Mouse (Mus musculus) C2C12 (cell line): ENCODE data around the gene Map3k6. TPM values are rescaled to one million over a fixed set of nuclear protein-coding genes. Genes with fewer than 3 reads are reported as not detected.

Experiments
- H3K27me3 ChIP-seq: one replicate; pipeline ENCODE4 v1.6.1; 2011; ENCODE audit not compliant: control insufficient read depth, insufficient read depth, insufficient read length
- H3K36me3 ChIP-seq: one replicate; pipeline ENCODE4 v1.6.1; 2011; ENCODE audit not compliant: control insufficient read depth, insufficient read depth
- H3K4me3 ChIP-seq: one replicate; pipeline ENCODE4 v1.5.1; 2011; ENCODE audit warnings: mild to moderate bottlenecking, control low read depth; ENCODE audit not compliant: poor library complexity, insufficient read depth, severe bottlenecking
- H3K79me2 ChIP-seq: one replicate; pipeline ENCODE4 v1.6.1; 2011; ENCODE audit not compliant: control insufficient read depth, insufficient read depth
- H3K79me3 ChIP-seq: one replicate; pipeline ENCODE4 v1.6.1; 2011; ENCODE audit warnings: low read depth, control low read depth
- H3ac ChIP-seq: one replicate; pipeline ENCODE3; 2011; ENCODE audit warnings: low read depth; ENCODE audit not compliant: control insufficient read depth, insufficient read length
- CEBPB ChIP-seq: IDR thresholded peaks from one replicate; pipeline ENCODE4 v1.6.1; 2011; ENCODE audit warnings: low read depth, mild to moderate bottlenecking, control low read depth, moderate library complexity
- CTCF ChIP-seq: IDR thresholded peaks from one replicate; pipeline ENCODE4 v1.5.1; 2011; ENCODE audit not compliant: control insufficient read depth, insufficient read depth, insufficient read length
- FOSL1 ChIP-seq: IDR thresholded peaks from one replicate; pipeline ENCODE4 v1.8.0; 2011; ENCODE audit warnings: mild to moderate bottlenecking, low read length; ENCODE audit not compliant: poor library complexity, insufficient read depth, severe bottlenecking
- MAX ChIP-seq: IDR thresholded peaks from one replicate; pipeline ENCODE4 v1.6.1; 2011; ENCODE audit warnings: mild to moderate bottlenecking, control low read depth
- MYOD1 ChIP-seq: IDR thresholded peaks from one replicate; pipeline ENCODE4 v1.6.1; 2011; ENCODE audit warnings: low read depth; ENCODE audit not compliant: control insufficient read depth, insufficient read length
- MYOG ChIP-seq: IDR thresholded peaks from one replicate; pipeline ENCODE4 v1.6.1; 2011; ENCODE audit not compliant: control insufficient read depth, insufficient read length; ENCODE audit errors: extremely low read depth
- USF1 ChIP-seq: IDR thresholded peaks from one replicate; pipeline ENCODE4 v1.6.1; 2011; ENCODE audit warnings: low read depth, mild to moderate bottlenecking, control low read depth, moderate library complexity
- long read RNA-seq, 2 experiments: library from polyadenylated mRNA; unstranded; transcript quantifications; one replicate each; pipeline ENCODE4 v2.0.0; 2019 to 2020
- polyA plus RNA-seq: library from polyadenylated mRNA; unstranded; fragments of >200 nt; fragmentation: generic; extraction: Trizol; gene quantifications from one replicate; pipeline ENCODE4 v1.2.1, GENCODE M21; 2012; ENCODE audit warnings: missing spikeins

The Map3k6 gene
- polyA plus RNA-seq, result 7.3 TPM
- long read RNA-seq, experiment 1, partial matches to known transcripts, result 3 of 4 reads
- long read RNA-seq, experiment 1, other reads (novel, unspliced or antisense), result 0 of 4 reads
- long read RNA-seq, experiment 2, full-length matches to known transcripts, result 22 of 26 reads
- long read RNA-seq, experiment 2, partial matches to known transcripts, result 2 of 26 reads
- long read RNA-seq, experiment 2, other reads (novel, unspliced or antisense), result 2 of 26 reads

DNA sequence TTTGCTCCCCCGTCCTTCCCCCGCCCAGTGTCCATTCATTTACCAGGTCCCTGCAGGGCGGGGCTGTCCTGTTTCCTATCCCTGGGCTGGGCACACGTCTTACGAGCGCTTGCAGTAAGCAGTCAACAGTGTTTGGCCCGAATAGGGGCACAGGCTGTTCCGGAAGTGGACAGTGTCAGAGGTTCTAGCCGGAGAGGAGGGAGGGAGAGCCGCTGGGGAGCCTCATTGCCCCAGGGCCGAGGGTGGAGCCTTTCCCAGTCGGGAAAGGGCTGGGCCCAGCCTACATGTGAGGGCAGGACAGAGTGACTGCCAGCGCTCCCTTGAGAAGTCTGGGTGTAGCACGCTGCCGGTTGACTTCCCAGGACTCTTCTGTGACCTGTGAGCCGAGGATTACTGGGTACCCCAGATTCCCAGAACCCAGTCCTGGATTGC is at the start of gene Map3k6:
Gene Map3k6, plus strand, starts transcription at position 329 of the 432 bp plus-strand sequence.
- no peaks in the 10 kb centered on the region for H3K27me3 ChIP-seq
- H3ac ChIP-seq, result peak within 1 kb of the TSS; percentile 75
- TF ChIP-seq CTCF, result no peak
- TF ChIP-seq MYOD1, result no peak
- no peak for TF ChIP-seq FOSL1
- no peak for TF ChIP-seq CEBPB
- no peak for TF ChIP-seq USF1
- no peak for TF ChIP-seq MAX
- no peak for TF ChIP-seq MYOG
- no peaks in the 10 kb centered on the region for H3K79me3 ChIP-seq
- peak within 1 kb of the TSS; percentile 40 for H3K4me3 ChIP-seq
- no peaks in the 10 kb centered on the region for H3K36me3 ChIP-seq
- H3K79me2 ChIP-seq, result no peaks in the 10 kb centered on the region

GRCm38 (mm10) chr4:133194482-133194881 is 46.1 kb upstream of the Map3k6 start:
- no peaks in the 10 kb centered on the region for H3K79me2 ChIP-seq
- H3K4me3 ChIP-seq, result no peak overlapping the region
- peaks cover 3% of the 10 kb centered on the region for H3K79me3 ChIP-seq
- peaks cover 55% of the 10 kb centered on the region for H3K36me3 ChIP-seq
- TF ChIP-seq FOSL1 (no peak), CTCF (no peak), USF1 (no peak), MYOD1 (no peak), MYOG (no peak), CEBPB (no peak), MAX (no peak)
- no peaks in the 10 kb centered on the region for H3K27me3 ChIP-seq
- no peak overlapping the region for H3ac ChIP-seq

DNA sequence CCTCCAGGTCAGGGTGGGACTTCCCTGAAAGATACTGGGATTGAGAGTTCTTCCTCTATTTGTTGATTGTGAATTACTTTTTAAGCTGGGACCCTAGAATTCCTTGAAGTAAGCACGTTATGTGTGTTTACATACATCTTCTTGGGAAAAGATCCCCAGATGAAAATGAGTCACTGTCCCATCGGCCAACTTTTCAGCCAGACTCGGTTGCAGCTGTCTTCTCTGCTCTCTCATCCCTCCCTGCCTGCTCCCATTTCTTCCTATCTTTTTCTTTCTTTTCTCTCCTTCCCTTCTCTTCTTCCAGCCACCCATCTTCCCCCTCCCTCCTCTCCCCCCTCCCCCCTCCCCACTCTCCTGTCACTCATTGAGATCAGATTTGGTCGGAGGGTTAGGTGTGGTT is 45.6 kb upstream of the Map3k6 start:
- H3K27me3 ChIP-seq, result no peaks in the 10 kb centered on the region
- peak; percentile 74 for TF ChIP-seq MYOD1
- TF ChIP-seq USF1, result no peak
- peaks cover 52% of the 10 kb centered on the region for H3K36me3 ChIP-seq
- no peak overlapping the region for H3K4me3 ChIP-seq
- H3K79me2 ChIP-seq, result no peaks in the 10 kb centered on the region
- H3K79me3 ChIP-seq, result peaks cover 3% of the 10 kb centered on the region
- no peak overlapping the region for H3ac ChIP-seq

DNA sequence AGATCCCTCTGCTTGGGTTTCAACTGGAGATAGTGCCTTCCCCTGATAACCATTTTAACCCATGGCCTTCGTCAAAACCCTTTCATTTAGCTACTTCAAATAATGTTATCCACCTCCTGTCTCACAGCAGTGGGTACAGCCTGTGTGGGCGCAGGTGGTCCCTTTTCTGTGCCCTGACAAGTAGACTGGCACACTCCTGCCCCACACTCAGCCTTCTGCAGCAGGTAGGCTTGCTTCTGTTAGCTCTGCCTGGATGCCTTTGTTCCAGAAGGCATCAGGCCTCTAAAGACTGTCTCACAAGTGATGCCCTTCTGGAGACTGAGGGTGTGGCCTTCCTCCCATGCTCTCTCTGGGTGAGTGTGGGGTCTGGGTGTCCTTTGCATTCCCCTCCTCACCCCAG is 44.5 kb upstream of the Map3k6 start:
- H3K27me3 ChIP-seq, result no peaks in the 10 kb centered on the region
- H3K4me3 ChIP-seq, result no peak overlapping the region
- H3ac ChIP-seq, result no peak overlapping the region
- peaks cover 41% of the 10 kb centered on the region for H3K36me3 ChIP-seq
- no peak for TF ChIP-seq USF1
- TF ChIP-seq FOSL1, result no peak
- TF ChIP-seq MYOG, result no peak
- no peak for TF ChIP-seq MYOD1
- no peak for TF ChIP-seq CTCF
- TF ChIP-seq CEBPB, result no peak
- no peak for TF ChIP-seq MAX
- H3K79me3 ChIP-seq, result no peaks in the 10 kb centered on the region
- no peaks in the 10 kb centered on the region for H3K79me2 ChIP-seq

DNA sequence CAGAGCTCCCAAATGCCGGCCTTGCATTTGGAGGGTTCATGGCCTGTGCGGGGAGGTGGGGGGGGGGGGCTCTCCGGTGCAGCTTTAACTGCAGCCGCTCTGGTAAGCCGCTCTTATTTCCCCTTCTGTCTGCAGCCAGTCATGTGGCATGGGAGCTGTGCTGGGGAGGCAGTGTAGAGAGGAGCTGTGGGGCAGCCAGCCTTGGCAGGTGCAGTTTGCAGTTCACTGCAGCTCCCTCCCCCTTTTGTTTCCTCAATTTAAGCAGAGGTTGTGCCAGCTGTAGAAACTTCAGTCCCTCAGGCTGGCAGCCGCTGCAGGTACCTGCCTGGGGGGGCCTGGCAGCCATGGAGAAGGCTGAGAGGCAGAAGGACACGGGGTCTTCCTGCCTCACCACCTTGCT is 43.8 kb upstream of the Map3k6 start:
- Histone ChIP-seq H3K79me2 (no peaks in the 10 kb centered on the region), H3K27me3 (no peaks in the 10 kb centered on the region), H3K4me3 (no peak overlapping the region), H3K36me3 (peaks cover 34% of the 10 kb centered on the region), H3K79me3 (no peaks in the 10 kb centered on the region), H3ac (no peak overlapping the region)
- no peak for TF ChIP-seq CTCF

- H3K4me3 ChIP-seq, result no peak overlapping the region
- H3K27me3 ChIP-seq, result no peaks in the 10 kb centered on the region
- H3ac ChIP-seq, result no peak overlapping the region
- TF ChIP-seq CEBPB (no peak), MAX (no peak), FOSL1 (no peak)
- no peaks in the 10 kb centered on the region for H3K79me2 ChIP-seq
- H3K79me3 ChIP-seq, result no peaks in the 10 kb centered on the region
- peaks cover 29% of the 10 kb centered on the region for H3K36me3 ChIP-seq
Measured at GRCm38 (mm10) chr4:133197355-133197754, 43.3 kb upstream of the Map3k6 start.
